Mouse (Mus musculus) ZHBTc4 (cell line): Measurements from ENCODE around the gene Pcnx3.

Experiments
- DNase-seq: peaks from one replicate; pipeline ENCODE4 v3.0.0-alpha.2; 2011; ENCODE audit warnings: low read depth, low spot score

Gene Pcnx3

GRCm38 (mm10) chr19:5641021-5641420 lies 47.7 kb downstream of the Pcnx3 start:
- DNase-seq = no peak

DNA sequence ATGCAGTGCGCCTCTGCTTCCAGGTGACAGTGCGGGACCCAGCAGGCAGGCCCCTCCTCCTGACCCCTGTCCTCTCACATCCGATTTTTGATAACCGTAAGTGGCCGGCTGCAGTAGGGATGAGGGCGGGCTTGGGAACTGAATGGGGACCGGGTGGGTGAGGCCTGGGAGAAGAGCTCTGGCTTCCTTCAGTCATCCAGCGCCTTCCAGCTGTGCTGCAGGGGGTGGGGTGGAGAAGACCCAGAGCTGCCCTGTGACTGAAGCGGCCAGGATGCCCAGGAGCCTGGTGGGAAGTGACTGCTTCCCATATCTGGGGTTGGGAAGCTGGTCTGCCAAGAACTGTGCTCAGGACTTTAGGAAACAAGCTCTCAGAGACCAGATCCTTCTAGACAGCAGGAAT lies 48.4 kb downstream of the Pcnx3 start:
- DNase-seq = no peak

DNA sequence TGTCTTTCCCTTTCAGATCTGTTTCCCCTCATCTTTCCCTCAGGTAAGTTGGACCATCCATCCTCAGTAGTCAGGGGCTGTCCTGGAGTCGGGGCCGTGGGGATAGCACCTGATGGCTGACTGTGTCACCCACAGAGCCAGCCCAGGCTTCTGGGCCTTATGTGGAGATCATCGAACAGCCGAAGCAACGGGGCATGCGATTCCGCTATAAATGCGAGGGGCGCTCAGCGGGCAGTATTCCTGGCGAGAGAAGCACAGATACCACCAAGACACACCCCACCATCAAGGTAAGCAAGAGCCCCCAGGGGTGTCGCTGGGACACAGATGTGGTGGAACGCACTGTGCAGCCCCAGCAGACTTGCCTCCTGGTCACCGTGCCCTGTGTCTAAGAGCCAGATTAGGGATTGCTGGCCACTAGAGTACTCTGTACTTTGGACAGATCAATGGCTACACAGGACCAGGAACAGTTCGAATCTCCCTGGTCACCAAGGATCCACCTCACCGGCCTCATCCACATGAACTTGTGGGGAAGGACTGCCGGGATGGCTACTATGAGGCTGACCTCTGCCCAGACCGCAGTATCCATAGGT lies 50.2 kb downstream of the Pcnx3 start:
- no peak for DNase-seq

GRCm38 (mm10) chr19:5637069-5638047 lies 51.4 kb downstream of the Pcnx3 start, which contains the start of gene Rela:
Gene Rela (plus strand): TSS chr19:5637483.
- DNase-seq = peak; percentile 82

DNA sequence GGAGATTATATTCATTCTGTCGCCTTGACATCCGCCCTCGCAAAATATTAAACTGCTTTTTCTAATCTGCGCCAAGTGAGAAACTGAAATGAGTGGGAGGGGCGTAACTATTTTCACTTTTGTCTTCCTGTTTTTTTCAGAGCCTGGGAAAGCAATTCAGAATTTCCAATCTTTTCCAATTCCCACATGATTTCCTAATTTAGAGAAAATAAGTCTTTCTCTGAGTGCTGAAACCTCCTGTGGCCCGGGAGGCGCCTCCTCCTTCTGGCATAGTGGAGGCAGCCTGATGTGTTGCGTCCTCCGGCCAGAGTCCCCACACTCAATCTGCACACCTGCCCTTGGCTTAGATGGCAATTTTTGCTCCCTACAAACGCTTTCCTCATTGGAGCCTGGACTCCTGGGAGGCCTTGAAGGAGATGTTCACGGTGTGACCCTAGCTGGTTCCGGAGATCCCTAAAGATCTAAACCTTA lies 52.1 kb downstream of the Pcnx3 start:
- no peak for DNase-seq

- DNase-seq = no peak
These were observed 52.6 kb downstream of the Pcnx3 start for GRCm38 (mm10) chr19:5636036-5636570.

DNA sequence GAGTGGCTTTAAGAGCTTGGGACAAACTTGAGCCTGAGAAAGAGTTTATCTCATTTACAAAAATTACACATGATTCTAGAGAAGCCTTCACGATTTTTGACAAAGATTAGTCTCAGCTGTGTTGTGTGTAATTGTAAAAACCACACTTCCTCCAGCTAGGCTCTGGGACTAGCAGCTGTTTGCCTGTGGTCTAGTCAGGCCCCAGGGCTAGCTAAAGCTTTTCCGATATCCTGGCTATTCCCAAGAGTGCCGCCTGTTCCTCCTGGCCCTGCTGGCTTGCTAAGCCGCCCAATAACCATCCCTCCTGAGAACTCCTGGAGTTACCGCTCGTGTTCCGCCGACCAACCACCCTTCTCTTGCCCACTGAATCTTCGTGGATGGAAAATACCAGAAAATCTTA lies 56.6 kb downstream of the Pcnx3 start:
- no peak for DNase-seq

- DNase-seq = peak; percentile 58
These were observed 58.8 kb downstream of the Pcnx3 start for GRCm38 (mm10) chr19:5629907-5630306.

DNA sequence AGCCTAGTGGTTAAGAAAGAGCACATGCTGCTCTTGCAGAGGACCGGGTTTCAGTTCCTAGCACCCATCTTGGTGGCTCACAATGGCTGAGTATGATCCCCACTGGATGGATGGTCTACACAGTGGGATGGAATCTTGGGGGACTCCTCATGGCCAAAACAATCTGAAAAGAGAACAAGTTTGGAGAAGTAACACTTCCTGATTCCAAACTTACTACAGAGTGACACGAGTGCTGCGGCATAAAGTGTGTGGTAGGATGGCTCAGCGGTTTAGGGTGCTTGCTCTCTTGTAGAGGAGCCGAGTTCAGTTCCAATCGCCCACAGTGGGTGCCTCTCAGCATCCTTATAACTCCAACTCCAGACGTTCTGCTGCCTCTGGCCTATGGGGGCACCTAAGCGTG lies 63.4 kb downstream of the Pcnx3 start:
- no peak for DNase-seq

DNA sequence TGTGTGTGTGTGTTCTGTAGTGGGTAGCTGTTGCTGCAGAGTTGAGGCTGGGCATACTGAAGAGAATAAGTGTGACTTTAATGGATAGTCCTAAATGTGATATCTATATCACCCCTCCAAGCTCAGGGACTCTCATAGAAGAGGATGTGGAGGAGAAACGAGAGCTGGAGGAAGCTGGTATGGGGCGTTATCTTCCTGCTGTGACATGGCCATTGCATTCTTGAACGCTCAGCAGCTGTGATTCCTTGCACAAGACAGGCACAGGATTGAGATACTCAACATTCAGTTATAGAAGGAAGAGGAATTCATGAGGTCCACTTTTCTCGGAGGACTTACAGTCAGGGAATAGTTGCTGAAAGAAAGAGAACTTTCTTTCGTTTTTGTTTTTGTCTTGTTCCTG lies 66.8 kb downstream of the Pcnx3 start:
- DNase-seq = no peak

- DNase-seq = no peak
These were observed 68.7 kb downstream of the Pcnx3 start for GRCm38 (mm10) chr19:5620007-5620406.

DNA sequence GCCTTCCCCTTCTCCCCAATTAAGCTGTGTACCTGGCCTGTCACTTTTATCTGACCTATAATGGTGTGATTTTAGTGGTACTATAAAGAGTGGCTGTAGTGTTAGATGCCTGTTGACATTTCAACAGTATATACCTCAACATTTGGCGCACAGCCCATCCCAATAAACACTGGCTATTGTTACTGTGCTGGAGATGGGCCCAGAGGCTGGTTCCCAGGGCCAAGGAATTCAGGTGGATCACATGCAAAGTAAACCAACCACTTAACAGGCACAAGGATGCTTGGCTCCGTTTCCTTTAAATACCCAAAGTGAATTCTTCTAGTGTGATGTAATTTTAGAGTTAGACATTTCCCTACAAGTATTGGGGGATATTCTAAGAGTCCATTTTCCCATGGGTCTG lies 73.8 kb downstream of the Pcnx3 start:
- no peak for DNase-seq
